Mouse (Mus musculus): ENCODE measurements at regions not wholly inside any gene's neighbourhood (a gene's known extent, or its start where the extent isn't known, plus 50 kb on each side); places are given as distances from the start of the nearest gene placed in this dataset.

- peak overlapping the region; percentile 20 for H3K4me3 ChIP-seq
- peak overlapping the region; percentile 60 for H3K4me2 ChIP-seq
- H3K27me3 ChIP-seq (replicated peaks), result no peaks in the 10 kb centered on the region
- peak overlapping the region; percentile 43 for H3K27ac ChIP-seq (replicated peaks)
- peaks cover 18% of the 10 kb centered on the region for H3K4me1 ChIP-seq
- ATAC-seq (ENCODE audit: extremely low read depth, insufficient number of reproducible peaks, low FRiP score, low TSS enrichment), result no peak
- 20% methylated on average over 6 of the region's 6 CpGs for WGBS
- H3K36me3 ChIP-seq, result no peaks in the 10 kb centered on the region
- H3K9ac ChIP-seq, result no peak overlapping the region
- no peaks in the 10 kb centered on the region for H3K9me3 ChIP-seq
Measured at GRCm38 (mm10) chr12:27960064-27960463, 592.1 kb downstream of the Dcdc2c start.

DNA sequence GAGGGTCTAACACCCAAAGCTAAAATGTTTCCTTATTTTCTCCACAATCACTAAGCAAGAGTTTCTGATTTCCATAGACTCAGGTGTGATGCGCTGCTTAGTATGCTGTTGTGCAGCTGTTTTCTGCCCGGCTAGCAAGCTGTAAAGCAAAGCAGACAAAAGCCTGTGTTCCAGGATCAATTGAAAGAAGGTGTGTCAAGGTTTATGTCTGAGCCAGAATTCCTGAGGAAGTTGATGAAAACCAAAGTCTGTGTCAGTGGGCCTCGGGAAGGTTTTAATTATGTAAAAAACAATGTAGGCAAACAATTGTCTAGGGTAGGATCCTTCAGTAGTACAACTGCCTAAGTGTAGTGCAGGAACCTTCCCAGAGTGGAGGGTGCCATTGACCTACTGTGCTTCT is 604.6 kb downstream of the Dcdc2c start:
- no peak for ATAC-seq (ENCODE audit: extremely low read depth, insufficient number of reproducible peaks, low FRiP score, low TSS enrichment)
- H3K4me2 ChIP-seq, result no peak overlapping the region
- H3K9ac ChIP-seq, result no peak overlapping the region
- 73% methylated on average over 3 of the region's 3 CpGs for WGBS
- H3K27ac ChIP-seq (replicated peaks), result no peak overlapping the region
- H3K4me1 ChIP-seq, result peaks cover 6% of the 10 kb centered on the region
- no peaks in the 10 kb centered on the region for H3K9me3 ChIP-seq
- H3K36me3 ChIP-seq, result no peaks in the 10 kb centered on the region
- no peak overlapping the region for H3K4me3 ChIP-seq
- H3K27me3 ChIP-seq (replicated peaks), result no peaks in the 10 kb centered on the region

DNA sequence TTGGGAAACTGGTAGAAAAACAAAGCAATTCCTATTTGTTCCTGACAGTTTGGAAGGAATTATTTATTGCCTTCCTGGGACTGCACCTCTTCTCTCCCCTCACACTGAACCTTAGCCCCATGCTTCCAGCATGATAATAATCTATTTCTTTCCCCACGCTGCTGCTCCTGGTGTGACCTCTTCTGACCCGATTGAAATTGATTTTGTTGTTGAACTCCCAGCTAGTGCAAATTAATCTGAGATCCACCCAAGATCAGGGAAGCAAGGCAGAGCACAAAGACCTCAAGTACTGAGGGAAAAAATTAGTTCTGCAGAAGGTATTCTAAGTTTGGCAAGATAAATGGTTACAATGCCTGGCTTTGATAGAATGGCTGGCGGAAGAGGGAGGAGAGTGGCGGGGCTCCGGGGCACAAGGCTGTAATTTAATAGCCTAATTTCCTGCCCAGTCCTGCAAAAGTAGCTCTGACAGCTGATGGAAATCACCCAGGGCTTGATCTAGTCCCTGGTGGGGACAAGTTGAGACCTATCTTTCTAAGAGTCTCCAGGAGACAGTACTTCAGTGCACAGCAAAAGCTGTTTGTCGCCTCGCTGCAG is 604.6 kb upstream of the Sox11 start:
- Histone ChIP-seq H3K9me3 (no peaks in the 10 kb centered on the region), H3K36me3 (no peaks in the 10 kb centered on the region), H3K27me3 (replicated peaks) (no peaks in the 10 kb centered on the region), H3K9ac (no peak overlapping the region), H3K4me2 (no peak overlapping the region), H3K4me1 (peaks cover 6% of the 10 kb centered on the region), H3K27ac (replicated peaks) (no peak overlapping the region), H3K4me3 (no peak overlapping the region)
- WGBS, result 50% methylated on average over 7 of the region's 7 CpGs
- ATAC-seq (ENCODE audit: extremely low read depth, insufficient number of reproducible peaks, low FRiP score, low TSS enrichment), result no peak

DNA sequence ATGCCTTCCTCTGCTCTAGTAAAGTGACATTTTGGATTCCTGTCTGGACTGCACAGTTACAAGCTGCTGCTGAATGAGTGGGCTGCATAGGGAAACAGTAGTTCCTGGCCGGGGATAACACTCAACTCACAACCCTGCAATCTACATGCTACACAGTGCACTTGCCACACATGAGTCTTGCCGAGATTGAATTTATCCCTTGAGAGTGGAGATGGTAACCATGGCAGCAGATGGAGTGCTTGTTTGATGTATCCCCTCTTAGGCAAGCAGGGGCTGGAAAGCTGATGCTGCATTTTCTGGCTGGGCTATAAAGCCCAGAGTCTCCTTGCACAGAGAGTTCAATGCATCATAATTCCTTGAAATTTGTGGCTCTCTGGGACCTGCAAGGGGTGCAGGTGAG is 603.0 kb upstream of the Sox11 start:
- H3K4me2 ChIP-seq, result no peak overlapping the region
- no peaks in the 10 kb centered on the region for H3K9me3 ChIP-seq
- ATAC-seq (ENCODE audit: extremely low read depth, insufficient number of reproducible peaks, low FRiP score, low TSS enrichment), result no peak
- peaks cover 6% of the 10 kb centered on the region for H3K4me1 ChIP-seq
- WGBS, result 49% methylated on average over 2 of the region's 2 CpGs
- H3K9ac ChIP-seq, result no peak overlapping the region
- no peaks in the 10 kb centered on the region for H3K36me3 ChIP-seq
- no peak overlapping the region for H3K4me3 ChIP-seq
- H3K27ac ChIP-seq (replicated peaks), result no peak overlapping the region
- no peaks in the 10 kb centered on the region for H3K27me3 ChIP-seq (replicated peaks)

GRCm38 (mm10) chr12:27941053-27941452 is 598.7 kb upstream of the Sox11 start:
- no peak overlapping the region for H3K27ac ChIP-seq (replicated peaks)
- ATAC-seq (ENCODE audit: extremely low read depth, insufficient number of reproducible peaks, low FRiP score, low TSS enrichment), result no peak
- WGBS, result 47% methylated on average over 1 of the region's 1 CpGs
- no peaks in the 10 kb centered on the region for H3K9me3 ChIP-seq
- no peak overlapping the region for H3K4me2 ChIP-seq
- H3K9ac ChIP-seq, result no peak overlapping the region
- H3K27me3 ChIP-seq (replicated peaks), result no peaks in the 10 kb centered on the region
- H3K4me1 ChIP-seq, result no peaks in the 10 kb centered on the region
- no peaks in the 10 kb centered on the region for H3K36me3 ChIP-seq
- no peak overlapping the region for H3K4me3 ChIP-seq

- 26% methylated on average over 7 of the region's 7 CpGs for WGBS
- peaks cover 36% of the 10 kb centered on the region for H3K4me1 ChIP-seq
- peak overlapping the region; percentile 9; the same call in 1 of the 2 replicates for H3K4me2 ChIP-seq
Measured at GRCm38 (mm10) chr12:27932382-27933140, 590.2 kb upstream of the Sox11 start.

GRCm38 (mm10) chr12:27928366-27928963 is 586.1 kb upstream of the Sox11 start:
- Histone ChIP-seq H3K36me3 (no peaks in the 10 kb centered on the region), H3K4me2 (no peak overlapping the region), H3K4me1 (peaks cover 34% of the 10 kb centered on the region), H3K9me3 (no peaks in the 10 kb centered on the region), H3K27me3 (replicated peaks) (no peaks in the 10 kb centered on the region), H3K4me3 (no peak overlapping the region), H3K9ac (no peak overlapping the region), H3K27ac (replicated peaks) (0 out of 2 replicates have a peak overlapping the region, but pooled peaks have one; percentile 8)
- 52% methylated on average over 11 of the region's 11 CpGs for WGBS
- ATAC-seq (ENCODE audit: extremely low read depth, insufficient number of reproducible peaks, low FRiP score, low TSS enrichment), result no peak

More at GRCm38 (mm10) chr12:27932382-27933140, 590.2 kb upstream of the Sox11 start:
- H3K27ac ChIP-seq (replicated peaks), result no peak overlapping the region
- no peaks in the 10 kb centered on the region for H3K9me3 ChIP-seq
- no peak overlapping the region for H3K9ac ChIP-seq
- H3K27me3 ChIP-seq (replicated peaks), result no peaks in the 10 kb centered on the region
- no peaks in the 10 kb centered on the region for H3K36me3 ChIP-seq
- H3K4me3 ChIP-seq, result no peak overlapping the region
- no peak for ATAC-seq (ENCODE audit: extremely low read depth, insufficient number of reproducible peaks, low FRiP score, low TSS enrichment)

DNA sequence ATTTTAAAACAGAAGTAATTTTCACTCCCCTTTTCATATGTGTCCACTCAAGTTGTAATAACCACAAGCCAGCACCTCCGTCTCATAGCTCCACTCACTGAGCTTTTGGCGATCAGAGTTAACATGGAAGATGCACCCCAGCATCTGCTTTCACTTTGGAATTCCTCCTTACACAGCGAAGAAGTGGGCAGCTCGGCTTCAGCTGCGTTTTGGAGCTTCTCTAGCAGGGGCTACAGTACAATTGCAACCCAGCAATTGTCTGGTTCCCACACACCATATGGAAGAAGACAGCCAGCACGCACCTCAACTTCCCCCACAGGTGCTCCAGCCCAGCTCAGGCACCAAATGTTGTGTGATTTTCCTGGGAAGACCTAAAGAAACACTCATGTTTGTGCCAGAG is 584.4 kb upstream of the Sox11 start:
- Histone ChIP-seq H3K9ac (no peak overlapping the region), H3K27me3 (replicated peaks) (no peaks in the 10 kb centered on the region), H3K4me2 (no peak overlapping the region), H3K4me3 (no peak overlapping the region), H3K9me3 (no peaks in the 10 kb centered on the region), H3K36me3 (no peaks in the 10 kb centered on the region), H3K4me1 (peaks cover 17% of the 10 kb centered on the region), H3K27ac (replicated peaks) (no peak overlapping the region)
- 88% methylated on average over 6 of the region's 6 CpGs for WGBS
- ATAC-seq (ENCODE audit: extremely low read depth, insufficient number of reproducible peaks, low FRiP score, low TSS enrichment), result no peak

DNA sequence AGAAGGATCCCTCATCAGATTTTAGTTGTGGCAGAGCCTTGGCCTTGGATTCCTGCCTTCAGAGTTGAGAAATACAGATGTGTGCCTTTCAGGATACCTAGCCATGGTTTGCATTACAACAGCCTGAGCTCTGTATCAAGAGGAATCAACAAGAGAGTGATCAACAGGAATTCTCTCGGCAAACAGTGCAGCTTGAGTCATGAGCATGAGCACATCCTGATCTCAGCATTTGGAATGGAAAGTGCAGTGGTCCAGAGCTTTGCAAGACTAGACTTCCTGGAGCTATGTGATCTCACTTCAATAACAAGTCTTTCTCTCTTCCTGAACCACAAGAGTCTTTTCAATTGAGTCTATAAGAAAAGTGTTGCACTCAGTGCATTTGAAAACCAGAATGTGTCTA is 578.2 kb upstream of the Sox11 start:
- Histone ChIP-seq H3K27ac (replicated peaks) (no peak overlapping the region), H3K4me1 (no peaks in the 10 kb centered on the region), H3K36me3 (no peaks in the 10 kb centered on the region), H3K27me3 (replicated peaks) (no peaks in the 10 kb centered on the region), H3K9me3 (no peaks in the 10 kb centered on the region), H3K4me3 (no peak overlapping the region), H3K9ac (no peak overlapping the region), H3K4me2 (no peak overlapping the region)
- no peak for ATAC-seq (ENCODE audit: extremely low read depth, insufficient number of reproducible peaks, low FRiP score, low TSS enrichment)
- WGBS, result 52% methylated on average over 1 of the region's 1 CpGs

DNA sequence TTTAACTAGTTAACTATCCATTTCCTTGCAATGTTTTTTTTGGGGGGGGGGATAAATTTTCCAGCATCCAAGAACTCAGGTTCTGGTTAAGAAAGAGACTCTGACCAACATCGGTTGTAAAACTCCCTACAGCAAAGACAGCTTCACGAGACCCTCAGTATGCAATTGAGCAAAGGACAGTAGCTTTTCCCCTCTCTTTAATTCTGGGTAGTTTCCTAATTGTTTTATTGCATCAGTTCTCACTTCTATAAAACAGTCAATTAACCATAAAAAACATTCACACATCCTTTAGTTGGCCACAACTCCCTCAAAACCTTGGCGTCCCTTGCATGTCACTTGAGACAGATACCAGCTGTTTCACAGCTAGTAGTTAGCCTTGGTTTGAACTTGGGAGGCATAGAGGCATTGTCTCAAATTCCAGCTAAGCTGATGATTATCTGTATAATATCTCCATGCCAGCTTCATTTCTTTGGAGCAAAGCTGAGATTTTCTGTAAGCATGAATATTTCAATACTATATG is 574.1 kb upstream of the Sox11 start:
- no peak overlapping the region for H3K4me2 ChIP-seq
- H3K4me1 ChIP-seq, result no peaks in the 10 kb centered on the region
- H3K27me3 ChIP-seq (replicated peaks), result no peaks in the 10 kb centered on the region
- no peak overlapping the region for H3K4me3 ChIP-seq
- WGBS, result 74% methylated on average over 3 of the region's 3 CpGs
- H3K36me3 ChIP-seq, result no peaks in the 10 kb centered on the region
- ATAC-seq (ENCODE audit: extremely low read depth, insufficient number of reproducible peaks, low FRiP score, low TSS enrichment), result no peak
- no peaks in the 10 kb centered on the region for H3K9me3 ChIP-seq
- no peak overlapping the region for H3K27ac ChIP-seq (replicated peaks)
- H3K9ac ChIP-seq, result no peak overlapping the region

DNA sequence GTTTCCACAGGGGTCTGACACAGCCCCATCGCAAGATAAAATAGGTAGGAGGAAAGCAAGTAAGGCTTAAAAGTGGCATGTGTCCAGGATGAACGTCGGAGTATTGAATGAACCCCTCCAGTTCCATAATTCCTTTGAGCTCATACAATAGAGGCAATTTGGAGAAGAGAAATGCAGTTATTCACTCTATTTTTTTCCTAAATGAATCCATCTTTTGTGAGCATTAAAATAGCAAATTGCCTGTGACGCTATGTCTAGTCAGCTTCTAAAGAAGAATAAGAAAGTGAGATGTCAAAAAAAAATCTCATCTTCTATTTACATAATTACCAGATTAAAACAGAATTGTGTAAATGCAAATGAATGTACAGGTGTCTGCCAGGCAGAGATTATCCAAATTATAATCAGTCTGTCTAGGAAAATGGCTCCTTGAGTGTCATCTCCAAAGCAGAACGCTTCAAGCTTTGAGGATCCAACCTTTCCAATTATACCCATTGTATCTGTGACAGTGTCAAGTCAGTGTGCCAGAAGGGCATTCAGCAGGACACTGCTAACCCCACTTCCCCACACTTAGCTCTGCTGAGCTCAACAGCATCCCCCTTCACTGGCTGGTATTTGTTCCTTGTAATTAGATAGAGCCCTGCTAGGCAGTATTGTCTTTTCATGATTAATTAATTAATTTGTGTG is 567.2 kb upstream of the Sox11 start:
- Histone ChIP-seq H3K27ac (replicated peaks) (no peak overlapping the region), H3K4me1 (no peaks in the 10 kb centered on the region), H3K4me2 (no peak overlapping the region), H3K9me3 (no peaks in the 10 kb centered on the region), H3K4me3 (no peak overlapping the region), H3K27me3 (replicated peaks) (no peaks in the 10 kb centered on the region), H3K36me3 (no peaks in the 10 kb centered on the region), H3K9ac (no peak overlapping the region)
- no peak for ATAC-seq (ENCODE audit: extremely low read depth, insufficient number of reproducible peaks, low FRiP score, low TSS enrichment)
- 74% methylated on average over 5 of the region's 5 CpGs for WGBS

Data from heart, embryonic 13.5 days (tissue).